9 mouse cellular contexts compared by ENCODE assay signal in the genomic region with DNA sequence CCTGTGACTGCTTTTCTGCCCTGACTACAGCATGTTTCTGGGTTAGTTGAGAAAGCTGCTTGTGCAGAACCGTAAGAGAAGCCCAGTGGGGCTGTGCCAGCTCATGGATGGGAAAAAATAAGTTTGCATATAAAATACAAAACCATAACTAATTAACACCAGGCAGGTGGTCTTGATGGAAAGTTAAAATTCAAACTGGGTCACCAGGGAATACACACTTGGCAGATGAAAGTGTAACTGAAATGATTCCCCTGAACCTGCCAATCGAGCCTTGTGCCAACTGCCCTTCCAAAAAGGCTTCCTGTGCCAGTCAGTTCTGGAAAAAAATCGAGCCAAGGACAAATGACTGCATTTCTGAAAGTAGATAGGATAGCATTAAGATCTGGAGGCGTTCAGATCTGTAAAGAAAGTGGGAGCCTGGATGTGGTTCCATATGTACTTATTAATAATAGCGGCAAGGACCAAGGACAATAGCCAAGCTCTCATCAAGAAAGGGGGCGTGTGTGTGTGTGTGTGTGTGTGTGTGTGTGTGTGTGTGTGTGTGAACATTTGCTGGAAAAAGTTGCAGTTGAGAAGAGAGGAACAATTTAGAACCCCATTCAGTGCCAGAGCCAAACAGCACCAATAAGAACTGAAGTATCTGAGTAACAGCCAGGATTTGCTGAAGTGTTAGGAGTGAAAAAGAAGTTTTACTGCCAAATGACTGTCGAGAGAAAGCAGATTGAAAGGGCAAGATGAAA.
DNase-seq lines count a peak whose midpoint lies in the region; ATAC-seq and TF ChIP-seq lines count a peak whose summit lies in the region.
"Had no signal": no experiment of that assay in that cellular context is flagged by ENCODE, and none has a peak within 500 bp of the region (broad histone marks: within the 10 kb centered on the region; RNA-seq: fewer than 3 reads in every experiment).

No protein-coding gene starts in this region.

- peak; percentile 60; the same call in 1 of the 2 replicates for ATAC-seq in midbrain, embryonic 14.5 days (ENCODE audit: low FRiP score, low TSS enrichment)
- ATAC-seq in midbrain, embryonic 11.5 days (ENCODE audit: low FRiP score): no peak
- ATAC-seq in midbrain, embryonic 15.5 days (replicated peaks): peak; percentile 62
- ATAC-seq in intestine, postnatal 0 days: no peak

- TF ChIP-seq POLR2A in lung, adult 2 months (IDR thresholded peaks at IDR 0.05; ENCODE audit: borderline replicate concordance, extremely low read depth, low read depth, low read length): no peak

- no peaks in the 10 kb centered on the region for H3K4me1 ChIP-seq in midbrain, embryonic 14.5 days (ENCODE audit: control insufficient read depth, insufficient read depth, low read length)
- no peaks in the 10 kb centered on the region for H3K4me1 ChIP-seq in midbrain, embryonic 11.5 days (ENCODE audit: control insufficient read depth, insufficient read depth, low read length)
- no peaks in the 10 kb centered on the region for H3K4me1 ChIP-seq in midbrain, embryonic 15.5 days
- no peaks in the 10 kb centered on the region for H3K4me1 ChIP-seq in intestine, postnatal 0 days (replicated peaks; ENCODE audit: control insufficient read depth, insufficient read depth, low read length)
- H3K4me1 ChIP-seq in lung, adult 2 months (ENCODE audit: control insufficient read depth, insufficient read depth, low read length): no peaks in the 10 kb centered on the region
- H3K4me1 ChIP-seq: liver, embryonic 13.5 days had no signal

- TF ChIP-seq CTCF in intestine, postnatal 0 days (IDR thresholded peaks at IDR 0.05; ENCODE audit: low read depth): no peak
- no peak for TF ChIP-seq CTCF in lung, adult 2 months (IDR thresholded peaks at IDR 0.05; ENCODE audit: insufficient read depth, low read length)

- DNase-seq in midbrain, embryonic 14.5 days: peak; percentile 65
- no peak for DNase-seq in midbrain, embryonic 11.5 days (ENCODE audit: low spot score, missing footprints)
- peak; percentile 20 for DNase-seq in cerebellum, adult 9-11 months
- peak; percentile 19 to 29 for DNase-seq in kidney, adult 8-10 months
- no peak for DNase-seq in liver
- no peak for DNase-seq in lung, adult 2 months
- DNase-seq: liver, embryonic 13.5 days had no signal

- H3K27me3 ChIP-seq in midbrain, embryonic 14.5 days (ENCODE audit: control insufficient read depth, insufficient read depth, low read length): no peaks in the 10 kb centered on the region
- no peaks in the 10 kb centered on the region for H3K27me3 ChIP-seq in midbrain, embryonic 11.5 days (ENCODE audit: control insufficient read depth, insufficient read depth, low read length)
- H3K27me3 ChIP-seq in midbrain, embryonic 15.5 days (replicated peaks): no peaks in the 10 kb centered on the region
- H3K27me3 ChIP-seq in intestine, postnatal 0 days (replicated peaks; ENCODE audit: control insufficient read depth, insufficient read depth, low read length): no peaks in the 10 kb centered on the region
- H3K27me3 ChIP-seq: liver, embryonic 13.5 days had no signal

- H3K27ac ChIP-seq in midbrain, embryonic 14.5 days (replicated peaks; ENCODE audit: low read depth, low read length): no peak overlapping the region
- no peak overlapping the region for H3K27ac ChIP-seq in midbrain, embryonic 11.5 days (ENCODE audit: low read depth, low read length)
- no peak overlapping the region for H3K27ac ChIP-seq in midbrain, embryonic 15.5 days
- H3K27ac ChIP-seq in intestine, postnatal 0 days (ENCODE audit: low read depth, low read length): no peak overlapping the region
- H3K27ac ChIP-seq: liver, embryonic 13.5 days had no signal

- H3K9me3 ChIP-seq in midbrain, embryonic 14.5 days (ENCODE audit: control insufficient read depth, low read length): 0 out of 2 replicates have a peak, but pooled peaks cover 5% of the 10 kb centered on the region
- H3K9me3 ChIP-seq in midbrain, embryonic 11.5 days (ENCODE audit: control insufficient read depth, low read length): no peaks in the 10 kb centered on the region
- H3K9me3 ChIP-seq in midbrain, embryonic 15.5 days: no peaks in the 10 kb centered on the region; the same call in 1 of the 2 replicates
- no peaks in the 10 kb centered on the region for H3K9me3 ChIP-seq in intestine, postnatal 0 days (ENCODE audit: control insufficient read depth)
- H3K9me3 ChIP-seq: liver, embryonic 13.5 days had no signal

- WGBS in midbrain, embryonic 14.5 days: 66% methylated on average over 7 of the region's 7 CpGs
- 81% methylated on average over 7 of the region's 7 CpGs for WGBS in midbrain, embryonic 11.5 days
- WGBS in midbrain, embryonic 15.5 days: 55% methylated on average over 7 of the region's 7 CpGs
- 65% methylated on average over 7 of the region's 7 CpGs for WGBS in intestine, postnatal 0 days
- 54% methylated on average over 7 of the region's 7 CpGs for WGBS in lung, adult 2 months

- H3K4me3 ChIP-seq in midbrain, embryonic 14.5 days (replicated peaks; ENCODE audit: low read depth, low read length): no peak overlapping the region
- no peak overlapping the region for H3K4me3 ChIP-seq in midbrain, embryonic 11.5 days (ENCODE audit: low read depth, low read length)
- H3K4me3 ChIP-seq in midbrain, embryonic 15.5 days: no peak overlapping the region
- no peak overlapping the region for H3K4me3 ChIP-seq in intestine, postnatal 0 days (ENCODE audit: low read depth, low read length)
- H3K4me3 ChIP-seq in lung, adult 2 months (replicated peaks; ENCODE audit: extremely low read depth, low read depth, low read length): no peak overlapping the region
- H3K4me3 ChIP-seq: liver, embryonic 13.5 days had no signal

- H3K9ac ChIP-seq in midbrain, embryonic 14.5 days (replicated peaks; ENCODE audit: low read length): no peak overlapping the region
- no peak overlapping the region for H3K9ac ChIP-seq in midbrain, embryonic 11.5 days (ENCODE audit: low read length)
- no peak overlapping the region for H3K9ac ChIP-seq in midbrain, embryonic 15.5 days
- H3K9ac ChIP-seq in intestine, postnatal 0 days (ENCODE audit: low read depth, low read length): no peak overlapping the region
- H3K9ac ChIP-seq: liver, embryonic 13.5 days had no signal

- no peaks in the 10 kb centered on the region for H3K36me3 ChIP-seq in midbrain, embryonic 14.5 days (ENCODE audit: control insufficient read depth, insufficient read depth, low read length)
- H3K36me3 ChIP-seq in midbrain, embryonic 11.5 days (ENCODE audit: control insufficient read depth, insufficient read depth, low read length): no peaks in the 10 kb centered on the region
- H3K36me3 ChIP-seq in midbrain, embryonic 15.5 days (replicated peaks): no peaks in the 10 kb centered on the region
- no peaks in the 10 kb centered on the region for H3K36me3 ChIP-seq in intestine, postnatal 0 days (ENCODE audit: control insufficient read depth, insufficient read depth)
- H3K36me3 ChIP-seq: liver, embryonic 13.5 days had no signal

- no peak overlapping the region for H3K4me2 ChIP-seq in midbrain, embryonic 14.5 days (ENCODE audit: low read length)
- H3K4me2 ChIP-seq in midbrain, embryonic 11.5 days: no peak overlapping the region
- no peak overlapping the region for H3K4me2 ChIP-seq in midbrain, embryonic 15.5 days
- no peak overlapping the region for H3K4me2 ChIP-seq in intestine, postnatal 0 days (replicated peaks; ENCODE audit: low read depth)
- H3K4me2 ChIP-seq: liver, embryonic 13.5 days had no signal

Comparison
In these comparisons a context has a peak if more than half of its experiments do, and no peak if none do; other contexts are left out.
1. ATAC-seq: peak in midbrain, embryonic 14.5 days (single experiment) and midbrain, embryonic 15.5 days (single experiment); none in midbrain, embryonic 11.5 days (single experiment) and intestine, postnatal 0 days (single experiment).
2. DNase-seq: peak in midbrain, embryonic 14.5 days (single experiment), cerebellum, adult 9-11 months (single experiment) and kidney, adult 8-10 months (2 of 2); none in midbrain, embryonic 11.5 days (single experiment), liver (single experiment) and lung, adult 2 months (single experiment).